Mouse (Mus musculus): Measurements from ENCODE around the gene H2-Aa.

DNA sequence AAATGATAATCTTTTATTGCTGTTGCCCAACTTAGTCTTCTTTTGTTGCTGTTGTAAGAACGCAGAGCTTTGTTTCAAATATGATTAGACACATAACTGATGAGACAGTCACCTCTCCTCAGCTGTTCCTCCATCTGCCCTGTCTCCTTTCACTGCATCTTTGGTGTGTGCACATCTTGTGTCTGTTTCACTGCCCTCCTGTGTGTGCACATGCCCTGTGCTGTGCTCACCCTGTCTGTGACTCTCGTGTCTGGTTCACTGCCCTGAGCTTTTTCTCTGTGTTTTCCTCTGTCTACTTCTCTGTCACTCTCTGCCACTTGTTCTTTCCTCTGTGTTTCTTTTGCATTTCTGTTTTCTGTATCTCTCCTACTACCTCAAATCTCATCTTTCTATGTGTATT is 17.4 kb downstream of the H2-Aa start:
- TF ChIP-seq CTCF (IDR thresholded peaks at IDR 0.05; ENCODE audit: low read depth) (no peak), EP300 (IDR thresholded peaks at IDR 0.05; ENCODE audit: low read depth) (no peak)
